Mouse (Mus musculus): ENCODE measurements at regions not wholly inside any gene's neighbourhood (a gene's known extent, or its start where the extent isn't known, plus 50 kb on each side); places are given as distances from the start of the nearest gene placed in this dataset.

- TF ChIP-seq POLR2A (IDR thresholded peaks at IDR 0.05; ENCODE audit: control insufficient read depth, low read depth, low read length) (no peak), CTCF (IDR thresholded peaks at IDR 0.05; ENCODE audit: control insufficient read depth, insufficient read depth, insufficient replicate concordance, low read depth, low read length) (no peak)
These were observed 170.7 kb upstream of the Gm765 start for GRCm38 (mm10) chr6:98513217-98513616.

Data from testis, adult 2 months (tissue).